In the genomic region with DNA sequence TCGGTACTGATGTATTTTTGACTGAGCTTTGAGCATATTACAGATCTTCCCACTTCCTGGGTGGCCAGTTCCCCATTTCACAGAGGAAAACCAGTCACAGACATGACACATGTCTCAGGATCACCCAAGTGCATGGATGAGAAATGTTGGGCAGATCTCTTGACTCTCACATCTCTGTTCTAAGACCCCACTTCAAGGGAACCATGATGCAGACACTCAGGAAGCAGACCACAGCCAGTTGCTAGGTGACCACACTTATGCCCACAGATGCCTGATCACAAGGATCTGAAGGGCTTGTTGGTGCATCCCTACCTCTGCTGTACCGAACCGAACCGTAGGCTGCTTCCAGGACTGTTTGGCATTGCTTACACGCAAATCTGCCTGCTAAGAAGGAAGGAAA, we compare ENCODE assay signal across 22 mouse cellular contexts. TPM values are rescaled to one million over a fixed set of nuclear protein-coding genes. Genes with fewer than 3 reads are reported as not detected.
"Had no signal": no experiment of that assay in that cellular context is flagged by ENCODE, and none has a peak within 500 bp of the region (broad histone marks: within the 10 kb centered on the region; RNA-seq: fewer than 3 reads in every experiment).

No protein-coding gene starts in this region.

- H3K27me3 ChIP-seq: kidney, embryonic 15.5 days; limb, embryonic 12.5 days; limb, embryonic 15.5 days; midbrain, embryonic 13.5 days; stomach, embryonic 15.5 days had no signal

- DNase-seq: kidney, adult 8-10 months; kidney, postnatal 10 days; kidney, postnatal 36 days; layer of hippocampus, postnatal 36 days; left cerebral cortex, postnatal 4 days; liver, postnatal 0 days; lung, embryonic 14.5 days; thymus, postnatal 25 days had no signal

- H3K4me1 ChIP-seq: limb, embryonic 12.5 days; limb, embryonic 15.5 days; midbrain, embryonic 10.5 days; midbrain, embryonic 13.5 days; stomach, embryonic 15.5 days had no signal

- H3K36me3 ChIP-seq: kidney, embryonic 15.5 days; limb, embryonic 12.5 days; limb, embryonic 15.5 days; midbrain, embryonic 10.5 days; midbrain, embryonic 13.5 days; stomach, embryonic 15.5 days had no signal

- H3K4me3 ChIP-seq: kidney, embryonic 15.5 days; left cerebral cortex, adult 2 months; limb, embryonic 12.5 days; limb, embryonic 15.5 days; megakaryocyte, embryonic 14.5 days; midbrain, embryonic 10.5 days; midbrain, embryonic 13.5 days; myocyte; stomach, embryonic 15.5 days had no signal

- H3K27ac ChIP-seq: kidney, embryonic 15.5 days; left cerebral cortex, adult 2 months; limb, embryonic 12.5 days; limb, embryonic 15.5 days; liver, embryonic 14.5 days; midbrain, embryonic 10.5 days; midbrain, embryonic 13.5 days; stomach, embryonic 15.5 days had no signal

RNA-seq across cellular contexts. Expression of a gene that starts 20.7 kb away (rescaled TPM):
- total RNA-seq: layer of hippocampus, postnatal 10 days; layer of hippocampus, postnatal 36 days; left cerebral cortex, adult 2 months; left cerebral cortex, postnatal 14 days; left cerebral cortex, postnatal 4 days had no signal
- polyA plus RNA-seq: limb, embryonic 12.5 days; lung, embryonic 14.5 days; midbrain, embryonic 10.5 days; midbrain, embryonic 16.5 days; neural tube, embryonic 14.5 days had no signal
